Mouse (Mus musculus): ENCODE results near the gene Plxnb1. TPM values are rescaled to one million over a fixed set of nuclear protein-coding genes. Genes with fewer than 3 reads are reported as not detected.

Gene Plxnb1
- polyA plus RNA-seq, 1 experiment from 2014 or later: 6.3 TPM

- no peak for ATAC-seq (ENCODE audit: low read depth)
- 20% methylated on average over 2 of the region's 2 CpGs for WGBS (ENCODE audit: insufficient replicate concordance)
- Histone ChIP-seq H3K4me3 (ENCODE audit: low read depth, low read length) (no peak overlapping the region), H3K9ac (ENCODE audit: low read depth, low read length) (no peak overlapping the region), H3K27ac (ENCODE audit: low read length) (no peak overlapping the region), H3K36me3 (ENCODE audit: control insufficient read depth, insufficient read depth) (0 out of 2 replicates have a peak, but pooled peaks cover 2% of the 10 kb centered on the region), H3K4me1 (ENCODE audit: control insufficient read depth, low read depth, low read length) (peaks cover 24% of the 10 kb centered on the region), H3K4me2 (ENCODE audit: low read depth, low read length) (no peak overlapping the region), H3K27me3 (ENCODE audit: control insufficient read depth, insufficient read depth, low read depth, low read length) (no peaks in the 10 kb centered on the region), H3K9me3 (replicated peaks; ENCODE audit: control insufficient read depth, low read length) (no peaks in the 10 kb centered on the region)
These were observed 10.3 kb upstream of the Plxnb1 start for GRCm38 (mm10) chr9:109084922-109085321.

GRCm38 (mm10) chr9:109087987-109088386 is 7.2 kb upstream of the Plxnb1 start:
- H3K9me3 ChIP-seq (replicated peaks; ENCODE audit: control insufficient read depth, low read length): no peaks in the 10 kb centered on the region
- H3K4me1 ChIP-seq (ENCODE audit: control insufficient read depth, low read depth, low read length): peaks cover 10% of the 10 kb centered on the region
- H3K4me2 ChIP-seq (ENCODE audit: low read depth, low read length): no peak overlapping the region
- ATAC-seq (ENCODE audit: low read depth): no peak
- no peaks in the 10 kb centered on the region; the same call in 1 of the 2 replicates for H3K36me3 ChIP-seq (ENCODE audit: control insufficient read depth, insufficient read depth)
- H3K27ac ChIP-seq (ENCODE audit: low read length): no peak overlapping the region
- H3K4me3 ChIP-seq (ENCODE audit: low read depth, low read length): no peak overlapping the region
- H3K9ac ChIP-seq (ENCODE audit: low read depth, low read length): no peak overlapping the region
- whole genome bisulfite sequencing (ENCODE audit: insufficient replicate concordance): 28% methylated on average over 5 of the region's 5 CpGs
- no peaks in the 10 kb centered on the region for H3K27me3 ChIP-seq (ENCODE audit: control insufficient read depth, insufficient read depth, low read depth, low read length)

- Histone ChIP-seq H3K9me3 (replicated peaks; ENCODE audit: control insufficient read depth, low read length) (no peaks in the 10 kb centered on the region), H3K9ac (ENCODE audit: low read depth, low read length) (no peak overlapping the region), H3K27ac (ENCODE audit: low read length) (peak overlapping the region; percentile 34; the same call in 1 of the 2 replicates), H3K4me2 (ENCODE audit: low read depth, low read length) (no peak overlapping the region), H3K4me3 (ENCODE audit: low read depth, low read length) (no peak overlapping the region), H3K4me1 (ENCODE audit: control insufficient read depth, low read depth, low read length) (peaks cover 2% of the 10 kb centered on the region), H3K36me3 (ENCODE audit: control insufficient read depth, insufficient read depth) (no peaks in the 10 kb centered on the region; the same call in 1 of the 2 replicates), H3K27me3 (ENCODE audit: control insufficient read depth, insufficient read depth, low read depth, low read length) (peaks cover 17% of the 10 kb centered on the region)
- 73% methylated on average over 15 of the region's 15 CpGs for WGBS (ENCODE audit: insufficient replicate concordance)
- no peak; the same call in 1 of the 2 replicates for ATAC-seq (ENCODE audit: low read depth)
These were observed 4.7 kb upstream of the Plxnb1 start for GRCm38 (mm10) chr9:109090446-109090845.

GRCm38 (mm10) chr9:109091802-109092201 is 3.4 kb upstream of the Plxnb1 start:
- H3K4me3 ChIP-seq (ENCODE audit: low read depth, low read length): no peak overlapping the region
- no peak overlapping the region for H3K4me2 ChIP-seq (ENCODE audit: low read depth, low read length)
- H3K4me1 ChIP-seq (ENCODE audit: control insufficient read depth, low read depth, low read length): peaks cover 2% of the 10 kb centered on the region
- H3K9ac ChIP-seq (ENCODE audit: low read depth, low read length): no peak overlapping the region
- no peak overlapping the region for H3K27ac ChIP-seq (ENCODE audit: low read length)
- ATAC-seq (ENCODE audit: low read depth): no peak
- H3K9me3 ChIP-seq (replicated peaks; ENCODE audit: control insufficient read depth, low read length): no peaks in the 10 kb centered on the region
- peaks cover 31% of the 10 kb centered on the region for H3K27me3 ChIP-seq (ENCODE audit: control insufficient read depth, insufficient read depth, low read depth, low read length)
- WGBS (ENCODE audit: insufficient replicate concordance): 82% methylated on average over 8 of the region's 8 CpGs
- H3K36me3 ChIP-seq (ENCODE audit: control insufficient read depth, insufficient read depth): no peaks in the 10 kb centered on the region; the same call in 1 of the 2 replicates

DNA sequence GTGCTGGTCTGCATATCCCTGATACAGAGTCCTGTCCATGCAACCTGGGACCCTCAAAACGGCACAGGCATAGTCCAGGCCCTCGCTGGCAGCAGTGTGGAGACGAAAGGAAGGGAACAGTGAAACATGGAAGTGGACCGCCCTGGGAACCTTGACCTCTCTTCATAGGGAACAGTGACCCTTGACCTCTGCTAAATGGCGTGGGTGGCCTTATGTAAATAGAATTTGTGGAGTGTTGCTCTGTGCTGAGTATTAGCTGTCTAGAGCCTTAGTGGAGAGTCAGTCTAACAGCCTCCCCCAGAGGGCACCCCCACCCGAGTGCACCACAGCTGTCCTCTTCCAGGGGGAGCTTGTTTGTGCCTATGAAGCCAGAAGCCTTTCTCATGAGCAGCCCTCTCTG is 2.4 kb upstream of the Plxnb1 start:
- Histone ChIP-seq H3K4me3 (ENCODE audit: low read depth, low read length) (no peak overlapping the region), H3K27me3 (ENCODE audit: control insufficient read depth, insufficient read depth, low read depth, low read length) (peaks cover 37% of the 10 kb centered on the region), H3K4me1 (ENCODE audit: control insufficient read depth, low read depth, low read length) (peaks cover 3% of the 10 kb centered on the region), H3K9me3 (replicated peaks; ENCODE audit: control insufficient read depth, low read length) (no peaks in the 10 kb centered on the region), H3K4me2 (ENCODE audit: low read depth, low read length) (no peak overlapping the region), H3K27ac (ENCODE audit: low read length) (peak overlapping the region; percentile 61), H3K36me3 (ENCODE audit: control insufficient read depth, insufficient read depth) (no peaks in the 10 kb centered on the region; the same call in 1 of the 2 replicates), H3K9ac (ENCODE audit: low read depth, low read length) (no peak overlapping the region)
- ATAC-seq (ENCODE audit: low read depth): peak; percentile 50
- WGBS (ENCODE audit: insufficient replicate concordance): 48% methylated on average over 6 of the region's 6 CpGs

GRCm38 (mm10) chr9:109093786-109094552 is 1.2 kb upstream of the Plxnb1 start:
- no peak for ATAC-seq (ENCODE audit: low read depth)
- Histone ChIP-seq H3K9me3 (replicated peaks; ENCODE audit: control insufficient read depth, low read length) (no peaks in the 10 kb centered on the region), H3K4me3 (ENCODE audit: low read depth, low read length) (peak overlapping the region; percentile 7; the same call in 1 of the 2 replicates), H3K9ac (ENCODE audit: low read depth, low read length) (peak overlapping the region; percentile 4; the same call in 1 of the 2 replicates), H3K27ac (ENCODE audit: low read length) (peak overlapping the region; percentile 79), H3K36me3 (ENCODE audit: control insufficient read depth, insufficient read depth) (no peaks in the 10 kb centered on the region; the same call in 1 of the 2 replicates), H3K4me1 (ENCODE audit: control insufficient read depth, low read depth, low read length) (peaks cover 3% of the 10 kb centered on the region), H3K27me3 (ENCODE audit: control insufficient read depth, insufficient read depth, low read depth, low read length) (peaks cover 37% of the 10 kb centered on the region), H3K4me2 (ENCODE audit: low read depth, low read length) (peak overlapping the region; percentile 40)
- WGBS (ENCODE audit: insufficient replicate concordance): 35% methylated on average over 11 of the region's 11 CpGs

DNA sequence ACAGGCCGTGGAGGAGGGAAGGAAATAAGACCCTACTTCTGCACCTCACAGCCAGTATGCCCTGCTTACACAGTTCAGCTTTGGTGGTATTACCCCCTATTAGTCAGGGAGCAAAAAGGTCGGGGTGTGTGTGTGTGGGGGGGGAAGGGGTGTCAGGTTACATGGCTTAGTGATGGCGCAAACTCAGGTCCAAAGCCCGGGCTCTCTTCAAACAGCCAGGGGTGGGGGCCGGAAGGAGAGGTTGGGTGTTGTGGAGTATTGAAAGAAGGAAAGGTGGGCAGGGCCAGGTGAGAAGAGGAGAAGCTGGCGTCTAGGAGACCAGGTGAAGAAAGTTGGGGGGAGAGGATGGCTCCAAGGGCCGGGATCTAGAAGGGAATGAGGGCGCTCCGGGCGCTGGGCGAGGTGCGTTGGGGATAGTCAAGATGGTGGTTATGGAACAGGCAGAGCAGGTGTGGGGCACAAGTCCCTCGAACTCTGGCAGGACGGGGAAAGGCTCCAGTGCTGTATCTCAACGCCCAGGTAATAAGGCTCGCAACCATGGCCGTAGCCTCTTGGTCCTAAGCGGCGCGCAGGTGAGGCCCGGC is 544 bp upstream of the Plxnb1 start:
- Histone ChIP-seq H3K27ac (ENCODE audit: low read length) (peak overlapping the region; percentile 81), H3K4me3 (ENCODE audit: low read depth, low read length) (peak overlapping the region; percentile 59), H3K4me1 (ENCODE audit: control insufficient read depth, low read depth, low read length) (peaks cover 3% of the 10 kb centered on the region), H3K9me3 (replicated peaks; ENCODE audit: control insufficient read depth, low read length) (no peaks in the 10 kb centered on the region), H3K4me2 (ENCODE audit: low read depth, low read length) (peak overlapping the region; percentile 62), H3K9ac (ENCODE audit: low read depth, low read length) (peak overlapping the region; percentile 58), H3K36me3 (ENCODE audit: control insufficient read depth, insufficient read depth) (no peaks in the 10 kb centered on the region; the same call in 1 of the 2 replicates), H3K27me3 (ENCODE audit: control insufficient read depth, insufficient read depth, low read depth, low read length) (peaks cover 37% of the 10 kb centered on the region)
- WGBS (ENCODE audit: insufficient replicate concordance): 4% methylated on average over 21 of the region's 21 CpGs
- peak; percentile 68 for ATAC-seq (ENCODE audit: low read depth)

- Histone ChIP-seq H3K9ac (ENCODE audit: low read depth, low read length) (peak overlapping the region; percentile 30), H3K27ac (ENCODE audit: low read length) (peak overlapping the region; percentile 81), H3K4me2 (ENCODE audit: low read depth, low read length) (peak overlapping the region; percentile 62), H3K36me3 (ENCODE audit: control insufficient read depth, insufficient read depth) (no peaks in the 10 kb centered on the region; the same call in 1 of the 2 replicates), H3K4me3 (ENCODE audit: low read depth, low read length) (peak overlapping the region; percentile 59), H3K9me3 (replicated peaks; ENCODE audit: control insufficient read depth, low read length) (no peaks in the 10 kb centered on the region), H3K27me3 (ENCODE audit: control insufficient read depth, insufficient read depth, low read depth, low read length) (peaks cover 37% of the 10 kb centered on the region), H3K4me1 (ENCODE audit: control insufficient read depth, low read depth, low read length) (peaks cover 3% of the 10 kb centered on the region)
- ATAC-seq (ENCODE audit: low read depth): no peak
- WGBS (ENCODE audit: insufficient replicate concordance): 56% methylated on average over 9 of the region's 9 CpGs
These were observed 1.1 kb downstream of the Plxnb1 start for GRCm38 (mm10) chr9:109096251-109096661.

DNA sequence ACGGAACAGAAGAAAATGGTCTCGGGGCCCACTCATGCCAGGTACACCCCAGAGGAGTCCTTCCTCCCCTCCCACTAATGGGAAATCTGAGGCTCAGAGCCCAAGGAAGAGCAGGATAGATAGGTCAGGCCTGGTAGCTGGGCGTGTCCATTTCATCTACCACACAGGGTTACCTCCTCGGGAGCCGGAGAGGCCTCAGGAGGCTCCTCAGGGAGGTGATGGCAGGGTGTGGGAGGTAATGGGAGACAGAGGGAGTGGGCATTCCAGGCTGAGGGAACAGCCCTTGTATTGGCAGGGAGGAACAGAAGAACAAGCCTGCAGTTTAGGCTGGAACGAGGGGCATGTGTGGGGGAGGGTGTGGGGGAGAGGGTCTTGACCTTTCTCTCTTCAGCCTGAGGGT is 1.7 kb downstream of the Plxnb1 start:
- no peaks in the 10 kb centered on the region for H3K36me3 ChIP-seq (ENCODE audit: control insufficient read depth, insufficient read depth)
- peak overlapping the region; percentile 62 for H3K4me2 ChIP-seq (ENCODE audit: low read depth, low read length)
- WGBS (ENCODE audit: insufficient replicate concordance): 45% methylated on average over 6 of the region's 6 CpGs
- peak overlapping the region; percentile 59 for H3K4me3 ChIP-seq (ENCODE audit: low read depth, low read length)
- H3K27ac ChIP-seq (ENCODE audit: low read length): peak overlapping the region; percentile 81
- H3K27me3 ChIP-seq (ENCODE audit: control insufficient read depth, insufficient read depth, low read depth, low read length): peaks cover 37% of the 10 kb centered on the region
- no peak overlapping the region for H3K9ac ChIP-seq (ENCODE audit: low read depth, low read length)
- ATAC-seq (ENCODE audit: low read depth): no peak
- no peaks in the 10 kb centered on the region for H3K9me3 ChIP-seq (replicated peaks; ENCODE audit: control insufficient read depth, low read length)
- peaks cover 3% of the 10 kb centered on the region for H3K4me1 ChIP-seq (ENCODE audit: control insufficient read depth, low read depth, low read length)

All from liver, embryonic 16.5 days (tissue).